Mouse (Mus musculus): ENCODE measurements around the gene Kcna7. TPM values are rescaled to one million over a fixed set of nuclear protein-coding genes. Genes with fewer than 3 reads are reported as not detected.

The Kcna7 gene
- polyA plus RNA-seq, 3 experiments from 2014 or later = not detected

Other genes starting within 250 kb of the Kcna7 start
- under 1 TPM in 1 of 3 experiments, not detected in 2; 0.16 TPM for gene Slc17a7, start 241.7 kb upstream of the Kcna7 start, polyA plus RNA-seq (2017; shearing (Covaris generic))
- not detected for gene Gfy, start 226.1 kb upstream of the Kcna7 start, polyA plus RNA-seq (2017; shearing (Covaris generic))
- not detected for gene Pth2, start 224.7 kb upstream of the Kcna7 start, polyA plus RNA-seq (2017; shearing (Covaris generic))
- under 1 TPM in 1 of 3 experiments, not detected in 2; 0.24 TPM for gene Ccdc155, start 200.8 kb upstream of the Kcna7 start, polyA plus RNA-seq (2017; shearing (Covaris generic))
- gene Dkkl1, start 193.5 kb upstream of the Kcna7 start, polyA plus RNA-seq (2017; shearing (Covaris generic)) = 10 to 100 TPM; 17.5 to 50.4 (median 28.3) TPM
- 1 to 10 TPM; 2.0 to 4.2 (median 3.2) TPM for gene Tead2, start 189.9 kb upstream of the Kcna7 start, polyA plus RNA-seq (2017; shearing (Covaris generic))
- 100 to 1,000 TPM; 390 to 554 (median 476) TPM for gene Cd37, start 166.5 kb upstream of the Kcna7 start, polyA plus RNA-seq (2017; shearing (Covaris generic))
- not detected for gene Slc6a16, start 164.6 kb upstream of the Kcna7 start, polyA plus RNA-seq (2017; shearing (Covaris generic))
- under 1 TPM in 1 of 3 experiments, not detected in 2; 0.50 TPM for gene Slc6a21, start 128.1 kb upstream of the Kcna7 start, polyA plus RNA-seq (2017; shearing (Covaris generic))
- 10 to 100 TPM; 17.2 to 21.7 (median 19.3) TPM for gene Trpm4, start 71.9 kb upstream of the Kcna7 start, polyA plus RNA-seq (2017; shearing (Covaris generic))
- not detected for gene Hrc, start 70.4 kb upstream of the Kcna7 start, polyA plus RNA-seq (2017; shearing (Covaris generic))
- under 1 TPM in 2 of 3 experiments, not detected in 1; 0.19 to 0.60 TPM for gene Ppfia3, start 38.6 kb upstream of the Kcna7 start, polyA plus RNA-seq (2017; shearing (Covaris generic))
- not detected for gene Lin7b, start 35.1 kb upstream of the Kcna7 start, polyA plus RNA-seq (2017; shearing (Covaris generic))
- gene Snrnp70, start 9.9 kb upstream of the Kcna7 start, polyA plus RNA-seq (2017; shearing (Covaris generic)) = 100 to 1,000 TPM in 1 of 3 experiments, 10 to 100 TPM in 2; 72.4 to 131 (median 77.7) TPM
- gene Ntf5, start 8.0 kb downstream of the Kcna7 start, polyA plus RNA-seq (2017; shearing (Covaris generic)) = under 1 TPM in 2 of 3 experiments, not detected in 1; 0.31 to 0.34 TPM
- not detected for gene Lhb, start 15.2 kb downstream of the Kcna7 start, polyA plus RNA-seq (2017; shearing (Covaris generic))
- gene Gys1, start 29.2 kb downstream of the Kcna7 start, polyA plus RNA-seq (2017; shearing (Covaris generic)) = 1 to 10 TPM; 6.7 to 10.0 (median 9.7) TPM
- gene Ruvbl2, start 32.4 kb downstream of the Kcna7 start, polyA plus RNA-seq (2017; shearing (Covaris generic)) = 10 to 100 TPM; 36.7 to 48.4 (median 43.8) TPM
- 1,000 to 10,000 TPM; 1,271 to 2,003 (median 1,772) TPM for gene Ftl1, start 54.2 kb downstream of the Kcna7 start, polyA plus RNA-seq (2017; shearing (Covaris generic))
- 100 to 1,000 TPM; 138 to 175 (median 143) TPM for gene Bax, start 61.2 kb downstream of the Kcna7 start, polyA plus RNA-seq (2017; shearing (Covaris generic))
- gene Tulp2, start 76.2 kb downstream of the Kcna7 start, polyA plus RNA-seq (2017; shearing (Covaris generic)) = 1 to 10 TPM in 1 of 3 experiments, under 1 TPM in 2; 0.23 to 1.8 (median 0.29) TPM
- not detected for gene Gm45808, start 81.2 kb downstream of the Kcna7 start, polyA plus RNA-seq (2017; shearing (Covaris generic))
- gene Dhdh, start 83.2 kb downstream of the Kcna7 start, polyA plus RNA-seq (2017; shearing (Covaris generic)) = 1 to 10 TPM; 1.0 to 1.1 (median 1.1) TPM
- 100 to 1,000 TPM; 119 to 153 (median 121) TPM for gene Nucb1, start 104.8 kb downstream of the Kcna7 start, polyA plus RNA-seq (2017; shearing (Covaris generic))
- gene Ppp1r15a, start 120.6 kb downstream of the Kcna7 start, polyA plus RNA-seq (2017; shearing (Covaris generic)) = 10 to 100 TPM; 30.4 to 76.6 (median 56.4) TPM
- under 1 TPM; 0.36 to 0.78 (median 0.53) TPM for gene Plekha4, start 120.7 kb downstream of the Kcna7 start, polyA plus RNA-seq (2017; shearing (Covaris generic))
- under 1 TPM; 0.82 to 0.95 (median 0.91) TPM for gene Hsd17b14, start 149.2 kb downstream of the Kcna7 start, polyA plus RNA-seq (2017; shearing (Covaris generic))
- 10 to 100 TPM; 33.2 to 54.7 (median 51.4) TPM for gene Bcat2, start 164.5 kb downstream of the Kcna7 start, polyA plus RNA-seq (2017; shearing (Covaris generic))
- gene Fgf21, start 209.8 kb downstream of the Kcna7 start, polyA plus RNA-seq (2017; shearing (Covaris generic)) = not detected
- gene Fut1, start 211.6 kb downstream of the Kcna7 start, polyA plus RNA-seq (2017; shearing (Covaris generic)) = not detected
- not detected for gene Izumo1, start 216.2 kb downstream of the Kcna7 start, polyA plus RNA-seq (2017; shearing (Covaris generic))
- gene Rasip1, start 221.8 kb downstream of the Kcna7 start, polyA plus RNA-seq (2017; shearing (Covaris generic)) = under 1 TPM in 1 of 3 experiments, not detected in 2; 0.17 TPM
- gene Mamstr, start 234.3 kb downstream of the Kcna7 start, polyA plus RNA-seq (2017; shearing (Covaris generic)) = not detected

Measured in inflammation-experienced regulatory T-cells, adult 6 months (primary cell).